22 mouse cellular contexts compared by ENCODE assay signal in the genomic region with DNA sequence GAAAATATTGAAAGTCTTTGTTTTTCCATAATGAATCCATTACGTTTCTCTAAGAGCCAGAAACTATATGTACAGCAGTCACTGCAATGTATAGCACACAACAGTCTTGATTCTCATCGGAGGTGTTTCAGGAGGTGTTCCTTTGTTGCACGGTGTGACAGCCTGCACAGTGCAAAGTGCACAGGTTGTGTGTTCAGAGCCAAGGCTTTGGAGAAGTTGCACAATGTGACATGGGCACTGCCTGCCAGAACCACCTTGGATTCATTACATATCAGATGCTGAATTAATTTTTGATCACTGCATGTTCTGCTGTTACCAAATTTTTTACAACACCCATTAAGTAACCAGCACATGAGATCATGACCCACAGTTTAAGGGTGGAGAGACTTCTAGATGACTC. TPM values are rescaled to one million over a fixed set of nuclear protein-coding genes. Genes with fewer than 3 reads are reported as not detected.
A peak's percentile ranks its signal among the peaks of the same experiment; 100 is the strongest.
DNase-seq lines count a peak whose midpoint lies in the region; ATAC-seq and TF ChIP-seq lines count a peak whose summit lies in the region.
"Had no signal": no experiment of that assay in that cellular context is flagged by ENCODE, and none has a peak within 500 bp of the region (broad histone marks: within the 10 kb centered on the region; RNA-seq: fewer than 3 reads in every experiment).

No protein-coding gene starts in this region.

- no peak overlapping the region for H3K27ac ChIP-seq in heart, embryonic 10.5 days
- H3K27ac ChIP-seq in heart, adult 2 months: no peak overlapping the region
- H3K27ac ChIP-seq in liver, embryonic 15.5 days (replicated peaks): no peak overlapping the region
- no peak overlapping the region for H3K27ac ChIP-seq in liver, embryonic 11.5 days (ENCODE audit: low read depth, low read length)
- H3K27ac ChIP-seq: embryonic facial prominence, embryonic 13.5 days; forebrain, embryonic 10.5 days; gastrocnemius, adult 2 months; hindbrain, embryonic 10.5 days; hindbrain, embryonic 14.5 days had no signal

- ATAC-seq in liver, embryonic 15.5 days (ENCODE audit: insufficient read depth): peak; percentile 60
- ATAC-seq in liver, embryonic 11.5 days (replicated peaks; ENCODE audit: low FRiP score): no peak
- ATAC-seq: forebrain, embryonic 14.5 days had no signal

- no peak for TF ChIP-seq EP300 in heart, adult 2 months (IDR thresholded peaks at IDR 0.05; ENCODE audit: insufficient read depth, low read depth, low read length)

- TF ChIP-seq POLR2A in heart, adult 2 months (IDR thresholded peaks at IDR 0.05; ENCODE audit: insufficient read depth, low read depth, low read length): no peak

- no peaks in the 10 kb centered on the region for H3K27me3 ChIP-seq in heart, embryonic 10.5 days (ENCODE audit: insufficient read depth, poor library complexity, severe bottlenecking)
- no peaks in the 10 kb centered on the region for H3K27me3 ChIP-seq in heart, adult 2 months (ENCODE audit: control insufficient read depth, insufficient read depth, low read length)
- no peaks in the 10 kb centered on the region for H3K27me3 ChIP-seq in liver, embryonic 15.5 days
- no peaks in the 10 kb centered on the region for H3K27me3 ChIP-seq in liver, embryonic 11.5 days (replicated peaks; ENCODE audit: control insufficient read depth, insufficient read depth, low read length)
- H3K27me3 ChIP-seq: embryonic facial prominence, embryonic 13.5 days; heart, embryonic 12.5 days had no signal

- no peak for TF ChIP-seq CTCF in heart, adult 2 months (IDR thresholded peaks at IDR 0.05)

- DNase-seq in heart, embryonic 10.5 days (ENCODE audit: low spot score): peak; percentile 63
- DNase-seq in heart, adult 2 months: no peak
- peak; percentile 61 to 74 for DNase-seq in kidney, adult 8-10 months
- DNase-seq in kidney, postnatal 10 days: no peak
- DNase-seq in liver, embryonic 11.5 days (ENCODE audit: low spot score): no peak
- DNase-seq in kidney, postnatal 36 days: peak; percentile 70 to 78
- DNase-seq in B cell, adult 2 months: no peak
- DNase-seq: adrenal gland, adult 2 months; cerebellum, adult 11 months; cerebellum, adult 9-10 months; cerebellum, postnatal 36 days; gastrocnemius, adult 2 months; gastrocnemius, postnatal 25 days had no signal

- H3K79me2 ChIP-seq in heart, adult 2 months (replicated peaks; ENCODE audit: control insufficient read depth, insufficient read depth, low read length): no peaks in the 10 kb centered on the region

- no peaks in the 10 kb centered on the region for H3K9me3 ChIP-seq in heart, embryonic 10.5 days
- no peaks in the 10 kb centered on the region for H3K9me3 ChIP-seq in liver, embryonic 15.5 days (replicated peaks)
- H3K9me3 ChIP-seq in liver, embryonic 11.5 days (ENCODE audit: control insufficient read depth, low read length): no peaks in the 10 kb centered on the region
- H3K9me3 ChIP-seq: embryonic facial prominence, embryonic 13.5 days; forebrain, embryonic 10.5 days had no signal

- no peak overlapping the region for H3K4me3 ChIP-seq in heart, embryonic 10.5 days
- H3K4me3 ChIP-seq in heart, adult 2 months: no peak overlapping the region
- no peak overlapping the region for H3K4me3 ChIP-seq in liver, embryonic 15.5 days (replicated peaks)
- no peak overlapping the region for H3K4me3 ChIP-seq in liver, embryonic 11.5 days (ENCODE audit: low read depth, low read length)
- H3K4me3 ChIP-seq: embryonic facial prominence, embryonic 13.5 days; forebrain, embryonic 10.5 days; gastrocnemius, adult 2 months; heart, embryonic 12.5 days; hindbrain, embryonic 10.5 days had no signal

- H3K9ac ChIP-seq in heart, adult 2 months (ENCODE audit: low read depth, low read length): no peak overlapping the region
- H3K9ac ChIP-seq in liver, embryonic 15.5 days: no peak overlapping the region
- H3K9ac ChIP-seq in liver, embryonic 11.5 days (ENCODE audit: low read depth, low read length): no peak overlapping the region
- H3K9ac ChIP-seq: embryonic facial prominence, embryonic 13.5 days; heart, embryonic 12.5 days; hindbrain, embryonic 14.5 days had no signal

- H3K4me2 ChIP-seq in liver, embryonic 15.5 days: no peak overlapping the region
- H3K4me2 ChIP-seq in liver, embryonic 11.5 days: no peak overlapping the region
- H3K4me2 ChIP-seq: embryonic facial prominence, embryonic 13.5 days; heart, embryonic 12.5 days; hindbrain, embryonic 14.5 days had no signal

- no peaks in the 10 kb centered on the region for H3K4me1 ChIP-seq in heart, embryonic 10.5 days
- H3K4me1 ChIP-seq in heart, adult 2 months (ENCODE audit: control insufficient read depth, insufficient read depth, low read length): no peaks in the 10 kb centered on the region
- no peaks in the 10 kb centered on the region for H3K4me1 ChIP-seq in liver, embryonic 15.5 days (replicated peaks)
- no peaks in the 10 kb centered on the region for H3K4me1 ChIP-seq in liver, embryonic 11.5 days (replicated peaks; ENCODE audit: control insufficient read depth, insufficient read depth, low read length)

- no peaks in the 10 kb centered on the region for H3K36me3 ChIP-seq in heart, embryonic 10.5 days
- no peaks in the 10 kb centered on the region for H3K36me3 ChIP-seq in heart, adult 2 months (ENCODE audit: control insufficient read depth, insufficient read depth, low read length)
- no peaks in the 10 kb centered on the region for H3K36me3 ChIP-seq in liver, embryonic 15.5 days (replicated peaks)
- H3K36me3 ChIP-seq in liver, embryonic 11.5 days (ENCODE audit: control insufficient read depth, insufficient read depth, low read length): no peaks in the 10 kb centered on the region
- H3K36me3 ChIP-seq: embryonic facial prominence, embryonic 13.5 days; forebrain, embryonic 10.5 days; heart, embryonic 12.5 days; hindbrain, embryonic 10.5 days had no signal

- intact Hi-C loops in heart, adult 2 months (cut with DNase I): no loop called here

- WGBS in heart, embryonic 10.5 days: 82% methylated on average over 3 of the region's 3 CpGs
- 81% methylated on average over 3 of the region's 3 CpGs for WGBS in heart, adult 2 months
- WGBS in liver, embryonic 15.5 days (ENCODE audit: insufficient replicate concordance): 68% methylated on average over 3 of the region's 3 CpGs
- 75% methylated on average over 3 of the region's 3 CpGs for WGBS in liver, embryonic 11.5 days

RNA-seq across cellular contexts. Expression of a gene that starts 3.2 kb away (rescaled TPM):
- polyA plus RNA-seq in heart, embryonic 10.5 days (2016; fragmentation: Nextera tagmentation; extraction: Ambion mirVana): 0.58 and 0.68 TPM in 2 replicates
- total RNA-seq in heart, adult 2 months (2021): under 1 TPM; 0.10 to 0.43 TPM
- 0.08 TPM in 1 of 2 replicates, not detected in the other for polyA plus RNA-seq in heart, adult 2 months (2012; rRNA removed)
- polyA plus RNA-seq in liver, embryonic 15.5 days (2015; fragmentation: Nextera tagmentation; extraction: Ambion mirVana): 5.7 and 7.5 TPM in 2 replicates
- 7.2 and 7.3 TPM in 2 replicates for polyA plus RNA-seq in liver, embryonic 11.5 days (2014; fragmentation: Nextera tagmentation; extraction: Ambion mirVana)
- total RNA-seq: gastrocnemius, adult 2 months; gastrocnemius, postnatal 25 days; granulocyte monocyte progenitor cell, adult 5-6 weeks had no signal
- polyA plus RNA-seq: adrenal gland, adult 2 months; brain, embryonic 14.5 days; embryonic facial prominence, embryonic 13.5 days; forebrain, embryonic 14.5 days had no signal

RNA-seq across cellular contexts. Expression of a gene that starts 41.5 kb away (rescaled TPM):
- 76.8 and 85.1 TPM in 2 replicates for polyA plus RNA-seq in heart, embryonic 10.5 days (2016; fragmentation: Nextera tagmentation; extraction: Ambion mirVana)
- 10 to 100 TPM; 20.6 to 21.6 TPM for total RNA-seq in heart, adult 2 months (2021)
- 17.2 and 33.6 TPM in 2 replicates for polyA plus RNA-seq in heart, adult 2 months (2012; rRNA removed)
- polyA plus RNA-seq in liver, embryonic 15.5 days (2015; fragmentation: Nextera tagmentation; extraction: Ambion mirVana): 26.5 and 27.4 TPM in 2 replicates
- 64.6 and 68.2 TPM in 2 replicates for polyA plus RNA-seq in liver, embryonic 11.5 days (2014; fragmentation: Nextera tagmentation; extraction: Ambion mirVana)

RNA-seq across cellular contexts. Expression of a gene that starts 53.1 kb away (rescaled TPM):
- polyA plus RNA-seq in heart, embryonic 10.5 days (2016; fragmentation: Nextera tagmentation; extraction: Ambion mirVana): 27.6 and 29.7 TPM in 2 replicates
- 1 to 10 TPM; 5.2 to 6.5 TPM for total RNA-seq in heart, adult 2 months (2021)
- polyA plus RNA-seq in heart, adult 2 months (2012; rRNA removed): 18.3 and 21.6 TPM in 2 replicates
- polyA plus RNA-seq in liver, embryonic 15.5 days (2015; fragmentation: Nextera tagmentation; extraction: Ambion mirVana): 0.21 and 0.26 TPM in 2 replicates
- polyA plus RNA-seq in liver, embryonic 11.5 days (2014; fragmentation: Nextera tagmentation; extraction: Ambion mirVana): 1.1 and 1.7 TPM in 2 replicates
- total RNA-seq: gastrocnemius, adult 2 months; gastrocnemius, postnatal 25 days; granulocyte monocyte progenitor cell, adult 5-6 weeks had no signal

Comparison
In these comparisons a context has a peak if more than half of its experiments do, and no peak if none do; other contexts are left out.
1. DNase-seq: peak in heart, embryonic 10.5 days (single experiment), kidney, adult 8-10 months (2 of 2) and kidney, postnatal 36 days (2 of 2); none in heart, adult 2 months (0 of 2), kidney, postnatal 10 days (single experiment), liver, embryonic 11.5 days (single experiment) and B cell, adult 2 months (0 of 2).